Mouse (Mus musculus): ENCODE measurements at regions not wholly inside any gene's neighbourhood (a gene's known extent, or its start where the extent isn't known, plus 50 kb on each side); places are given as distances from the start of the nearest gene placed in this dataset.

- 85% methylated on average over 4 of the region's 4 CpGs for WGBS
- ATAC-seq (ENCODE audit: low FRiP score, low TSS enrichment) (no peak), DNase-seq (no peak)
- Histone ChIP-seq H3K4me1 (ENCODE audit: control insufficient read depth, insufficient read depth, low read length) (no peaks in the 10 kb centered on the region), H3K9me3 (ENCODE audit: control insufficient read depth, low read length) (no peaks in the 10 kb centered on the region), H3K4me2 (ENCODE audit: low read length) (no peak overlapping the region), H3K9ac (replicated peaks; ENCODE audit: low read length) (no peak overlapping the region), H3K4me3 (replicated peaks; ENCODE audit: low read depth, low read length) (no peak overlapping the region), H3K27me3 (ENCODE audit: control insufficient read depth, insufficient read depth, low read length) (no peaks in the 10 kb centered on the region), H3K27ac (replicated peaks; ENCODE audit: low read depth, low read length) (no peak overlapping the region), H3K36me3 (ENCODE audit: control insufficient read depth, insufficient read depth, low read length) (no peaks in the 10 kb centered on the region)
Measured at GRCm38 (mm10) chr15:68754834-68755233, 2254.1 kb upstream of the Lrrc6 start.

- H3K27ac ChIP-seq (replicated peaks; ENCODE audit: low read depth, low read length), result no peak overlapping the region
- H3K4me1 ChIP-seq (ENCODE audit: control insufficient read depth, insufficient read depth, low read length), result no peaks in the 10 kb centered on the region
- H3K4me3 ChIP-seq (replicated peaks; ENCODE audit: low read depth, low read length), result no peak overlapping the region
- DNase-seq, result no peak
- ATAC-seq (ENCODE audit: low FRiP score, low TSS enrichment), result no peak
- H3K9me3 ChIP-seq (ENCODE audit: control insufficient read depth, low read length), result no peaks in the 10 kb centered on the region
- no peaks in the 10 kb centered on the region for H3K27me3 ChIP-seq (ENCODE audit: control insufficient read depth, insufficient read depth, low read length)
- no peak overlapping the region for H3K4me2 ChIP-seq (ENCODE audit: low read length)
- no peaks in the 10 kb centered on the region for H3K36me3 ChIP-seq (ENCODE audit: control insufficient read depth, insufficient read depth, low read length)
- 86% methylated on average over 7 of the region's 7 CpGs for WGBS
- H3K9ac ChIP-seq (replicated peaks; ENCODE audit: low read length), result no peak overlapping the region
Measured at GRCm38 (mm10) chr15:68739344-68739743, 2238.6 kb upstream of the Lrrc6 start.

GRCm38 (mm10) chr15:68721250-68721649 is 2220.5 kb upstream of the Lrrc6 start:
- no peaks in the 10 kb centered on the region for H3K9me3 ChIP-seq (ENCODE audit: control insufficient read depth, low read length)
- DNase-seq, result peak; percentile 31
- H3K4me2 ChIP-seq (ENCODE audit: low read length), result no peak overlapping the region
- no peak overlapping the region for H3K4me3 ChIP-seq (replicated peaks; ENCODE audit: low read depth, low read length)
- H3K4me1 ChIP-seq (ENCODE audit: control insufficient read depth, insufficient read depth, low read length), result no peaks in the 10 kb centered on the region
- 70% methylated on average over 5 of the region's 5 CpGs for WGBS
- H3K36me3 ChIP-seq (ENCODE audit: control insufficient read depth, insufficient read depth, low read length), result no peaks in the 10 kb centered on the region
- ATAC-seq (ENCODE audit: low FRiP score, low TSS enrichment), result no peak
- no peaks in the 10 kb centered on the region for H3K27me3 ChIP-seq (ENCODE audit: control insufficient read depth, insufficient read depth, low read length)
- H3K27ac ChIP-seq (replicated peaks; ENCODE audit: low read depth, low read length), result no peak overlapping the region
- H3K9ac ChIP-seq (replicated peaks; ENCODE audit: low read length), result no peak overlapping the region

GRCm38 (mm10) chr15:68719486-68719885 is 2218.8 kb upstream of the Lrrc6 start:
- H3K27ac ChIP-seq (replicated peaks; ENCODE audit: low read depth, low read length), result no peak overlapping the region
- H3K4me2 ChIP-seq (ENCODE audit: low read length), result no peak overlapping the region
- ATAC-seq (ENCODE audit: low FRiP score, low TSS enrichment) (no peak), DNase-seq (no peak)
- no peaks in the 10 kb centered on the region for H3K27me3 ChIP-seq (ENCODE audit: control insufficient read depth, insufficient read depth, low read length)
- no peak overlapping the region for H3K9ac ChIP-seq (replicated peaks; ENCODE audit: low read length)
- WGBS, result 81% methylated on average over 12 of the region's 12 CpGs
- H3K36me3 ChIP-seq (ENCODE audit: control insufficient read depth, insufficient read depth, low read length), result no peaks in the 10 kb centered on the region
- no peaks in the 10 kb centered on the region for H3K4me1 ChIP-seq (ENCODE audit: control insufficient read depth, insufficient read depth, low read length)
- H3K4me3 ChIP-seq (replicated peaks; ENCODE audit: low read depth, low read length), result no peak overlapping the region
- no peaks in the 10 kb centered on the region for H3K9me3 ChIP-seq (ENCODE audit: control insufficient read depth, low read length)

GRCm38 (mm10) chr15:68714337-68714736 is 2213.6 kb upstream of the Lrrc6 start:
- no peaks in the 10 kb centered on the region for H3K36me3 ChIP-seq (ENCODE audit: control insufficient read depth, insufficient read depth, low read length)
- H3K4me3 ChIP-seq (replicated peaks; ENCODE audit: low read depth, low read length), result no peak overlapping the region
- 84% methylated on average over 4 of the region's 4 CpGs for WGBS
- H3K4me2 ChIP-seq (ENCODE audit: low read length), result no peak overlapping the region
- DNase-seq (no peak), ATAC-seq (ENCODE audit: low FRiP score, low TSS enrichment) (no peak)
- no peaks in the 10 kb centered on the region for H3K9me3 ChIP-seq (ENCODE audit: control insufficient read depth, low read length)
- H3K9ac ChIP-seq (replicated peaks; ENCODE audit: low read length), result no peak overlapping the region
- no peaks in the 10 kb centered on the region for H3K4me1 ChIP-seq (ENCODE audit: control insufficient read depth, insufficient read depth, low read length)
- H3K27me3 ChIP-seq (ENCODE audit: control insufficient read depth, insufficient read depth, low read length), result no peaks in the 10 kb centered on the region
- no peak overlapping the region for H3K27ac ChIP-seq (replicated peaks; ENCODE audit: low read depth, low read length)

GRCm38 (mm10) chr15:68707306-68707705 is 2206.6 kb upstream of the Lrrc6 start:
- WGBS, result 68% methylated on average over 3 of the region's 3 CpGs
- DNase-seq, result no peak
- no peak for ATAC-seq (ENCODE audit: low FRiP score, low TSS enrichment)

GRCm38 (mm10) chr15:68695041-68695650 is 2194.4 kb upstream of the Lrrc6 start:
- H3K27me3 ChIP-seq (ENCODE audit: control insufficient read depth, insufficient read depth, low read length), result no peaks in the 10 kb centered on the region
- H3K36me3 ChIP-seq (ENCODE audit: control insufficient read depth, insufficient read depth, low read length), result no peaks in the 10 kb centered on the region
- 56% methylated on average over 5 of the region's 5 CpGs for WGBS
- ATAC-seq (ENCODE audit: low FRiP score, low TSS enrichment), result no peak
- H3K4me2 ChIP-seq (ENCODE audit: low read length), result no peak overlapping the region
- no peak overlapping the region for H3K27ac ChIP-seq (replicated peaks; ENCODE audit: low read depth, low read length)
- DNase-seq, result peak; percentile 42
- no peak overlapping the region for H3K9ac ChIP-seq (replicated peaks; ENCODE audit: low read length)
- H3K4me1 ChIP-seq (ENCODE audit: control insufficient read depth, insufficient read depth, low read length), result no peaks in the 10 kb centered on the region
- no peaks in the 10 kb centered on the region for H3K9me3 ChIP-seq (ENCODE audit: control insufficient read depth, low read length)
- no peak overlapping the region for H3K4me3 ChIP-seq (replicated peaks; ENCODE audit: low read depth, low read length)

More at GRCm38 (mm10) chr15:68707306-68707705, 2206.6 kb upstream of the Lrrc6 start:
- Histone ChIP-seq H3K4me1 (ENCODE audit: control insufficient read depth, insufficient read depth, low read length) (no peaks in the 10 kb centered on the region), H3K4me3 (replicated peaks; ENCODE audit: low read depth, low read length) (no peak overlapping the region), H3K27ac (replicated peaks; ENCODE audit: low read depth, low read length) (no peak overlapping the region), H3K36me3 (ENCODE audit: control insufficient read depth, insufficient read depth, low read length) (no peaks in the 10 kb centered on the region), H3K9ac (replicated peaks; ENCODE audit: low read length) (no peak overlapping the region), H3K9me3 (ENCODE audit: control insufficient read depth, low read length) (no peaks in the 10 kb centered on the region), H3K27me3 (ENCODE audit: control insufficient read depth, insufficient read depth, low read length) (no peaks in the 10 kb centered on the region), H3K4me2 (ENCODE audit: low read length) (no peak overlapping the region)

- Histone ChIP-seq H3K9me3 (ENCODE audit: control insufficient read depth, low read length) (no peaks in the 10 kb centered on the region), H3K27me3 (ENCODE audit: control insufficient read depth, insufficient read depth, low read length) (no peaks in the 10 kb centered on the region), H3K27ac (replicated peaks; ENCODE audit: low read depth, low read length) (no peak overlapping the region), H3K36me3 (ENCODE audit: control insufficient read depth, insufficient read depth, low read length) (no peaks in the 10 kb centered on the region), H3K9ac (replicated peaks; ENCODE audit: low read length) (no peak overlapping the region), H3K4me2 (ENCODE audit: low read length) (no peak overlapping the region), H3K4me1 (ENCODE audit: control insufficient read depth, insufficient read depth, low read length) (no peaks in the 10 kb centered on the region), H3K4me3 (replicated peaks; ENCODE audit: low read depth, low read length) (no peak overlapping the region)
- no peak for DNase-seq
- 81% methylated on average over 1 of the region's 1 CpGs for WGBS
- no peak for ATAC-seq (ENCODE audit: low FRiP score, low TSS enrichment)
Measured at GRCm38 (mm10) chr15:68667462-68667861, 2166.8 kb upstream of the Lrrc6 start.

- ATAC-seq (ENCODE audit: low FRiP score, low TSS enrichment), result no peak
- Histone ChIP-seq H3K9me3 (ENCODE audit: control insufficient read depth, low read length) (no peaks in the 10 kb centered on the region), H3K27ac (replicated peaks; ENCODE audit: low read depth, low read length) (no peak overlapping the region), H3K4me3 (replicated peaks; ENCODE audit: low read depth, low read length) (no peak overlapping the region), H3K4me1 (ENCODE audit: control insufficient read depth, insufficient read depth, low read length) (no peaks in the 10 kb centered on the region), H3K36me3 (ENCODE audit: control insufficient read depth, insufficient read depth, low read length) (no peaks in the 10 kb centered on the region), H3K27me3 (ENCODE audit: control insufficient read depth, insufficient read depth, low read length) (no peaks in the 10 kb centered on the region), H3K9ac (replicated peaks; ENCODE audit: low read length) (no peak overlapping the region), H3K4me2 (ENCODE audit: low read length) (no peak overlapping the region)
- no peak for DNase-seq
Measured at GRCm38 (mm10) chr15:68665331-68665730, 2164.6 kb upstream of the Lrrc6 start.

Measured in midbrain, embryonic 14.5 days (tissue).